Mouse (Mus musculus) G1E (cell line): Measurements from ENCODE around the gene Sh3rf1. TPM values are rescaled to one million over a fixed set of nuclear protein-coding genes. Genes with fewer than 3 reads are reported as not detected.

ENCODE experiments used
- ATAC-seq: 2 replicates; pipeline ENCODE4 v1.8.0; 2016; ENCODE audit warnings: mild to moderate bottlenecking; ENCODE audit not compliant: insufficient number of reproducible peaks, poor library complexity, low FRiP score, severe bottlenecking; ENCODE audit errors: extremely low read depth
- DNase-seq: peaks from one replicate; pipeline ENCODE4 v3.0.0; 2012; ENCODE audit warnings: low spot score
- H3K27me3 ChIP-seq: 2 replicates; pipeline ENCODE4 v1.6.1; 2012; ENCODE audit warnings: mild to moderate bottlenecking, low read length, inconsistent platforms; ENCODE audit not compliant: insufficient read depth
- H3K36me3 ChIP-seq: replicated peaks from 2 replicates; pipeline ENCODE3; 2012; ENCODE audit warnings: mild to moderate bottlenecking, inconsistent platforms
- H3K4me1 ChIP-seq: 2 replicates; pipeline ENCODE4 v1.6.1; 2012; ENCODE audit warnings: low read depth, low read length, inconsistent platforms, mixed read lengths; ENCODE audit not compliant: insufficient read depth
- H3K4me3 ChIP-seq: 2 replicates; pipeline ENCODE4 v1.5.1; 2012; ENCODE audit warnings: low read depth, mild to moderate bottlenecking, inconsistent platforms, low read length, moderate library complexity, mixed read lengths
- H3K9me3 ChIP-seq: replicated peaks from 2 replicates; pipeline ENCODE4 v1.6.1; 2012; ENCODE audit warnings: inconsistent platforms
- CTCF ChIP-seq: IDR thresholded peaks from 2 replicates; pipeline ENCODE4 v1.5.1; 2012; ENCODE audit warnings: low read depth, low read length, inconsistent platforms, mixed read lengths
- GATA1 ChIP-seq: IDR thresholded peaks from 2 replicates; pipeline ENCODE4 v1.6.1; 2012; ENCODE audit warnings: borderline replicate concordance, low read length, inconsistent platforms, mixed read lengths
- GATA2 ChIP-seq: IDR thresholded peaks from 2 replicates; pipeline ENCODE4 v1.6.1; 2012; ENCODE audit warnings: low read depth, low read length, inconsistent platforms, borderline replicate concordance
- POLR2AphosphoS5 ChIP-seq: IDR thresholded peaks from 2 replicates; pipeline ENCODE4 v1.6.1; 2012; ENCODE audit warnings: low read depth, low read length, inconsistent platforms; ENCODE audit not compliant: insufficient replicate concordance
- TAL1 ChIP-seq: conservative IDR thresholded peaks from 2 replicates; pipeline ENCODE4 v1.6.1; 2012; ENCODE audit warnings: low read depth, low read length, inconsistent platforms, mixed read lengths
- polyA plus RNA-seq: library from polyadenylated mRNA; stranded (reverse); fragments of >175 nt; gene quantifications from 2 replicates; pipeline ENCODE4 v1.2.3, GENCODE M21; 2012
- total RNA-seq, 2 experiments: library from RNA; stranded (forward) in 1 of 2; stranded (reverse) in 1 of 2; fragments of 200-1000 nt in 1 of 2; fragments of >200 nt in 1 of 2; fragmentation: Nextera tagmentation in 1 of 2; gene quantifications; 2 replicates each; pipeline ENCODE4 v1.2.3; 2014 to 2017

The Sh3rf1 gene
- total and polyA plus RNA-seq, 3 experiments = 2.3 to 4.0 (median 2.6) TPM

DNA sequence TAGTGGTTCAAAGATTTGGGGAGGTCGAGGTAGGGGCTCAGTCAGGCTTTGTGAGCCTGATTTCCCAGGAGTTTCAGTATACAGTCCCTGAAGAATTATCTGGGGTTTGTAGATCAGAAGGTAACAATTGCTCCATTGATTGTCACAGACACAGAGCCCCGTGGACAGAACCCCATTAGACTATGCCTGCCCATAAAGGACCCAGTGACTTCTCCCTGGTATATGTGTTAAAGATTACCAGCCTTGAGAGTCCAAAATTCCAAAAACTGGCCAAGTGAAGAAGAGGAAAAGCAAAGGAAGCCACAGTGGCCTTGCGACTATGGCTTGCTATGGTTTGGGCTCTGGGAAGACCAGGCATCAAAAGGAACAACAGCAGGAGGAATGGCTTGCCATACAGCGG lies 136.7 kb downstream of the Sh3rf1 start:
- ATAC-seq (no peak), DNase-seq (no peak)
- no peaks in the 10 kb centered on the region for H3K9me3 ChIP-seq
- peaks cover 1% of the 10 kb centered on the region for H3K36me3 ChIP-seq
- H3K27me3 ChIP-seq = no peaks in the 10 kb centered on the region
- no peak for TF ChIP-seq TAL1
- TF ChIP-seq CTCF = no peak
- TF ChIP-seq GATA2 = no peak
- no peak for TF ChIP-seq POLR2AphosphoS5
- no peak for TF ChIP-seq GATA1
- no peak overlapping the region for H3K4me3 ChIP-seq
- no peaks in the 10 kb centered on the region for H3K4me1 ChIP-seq

DNA sequence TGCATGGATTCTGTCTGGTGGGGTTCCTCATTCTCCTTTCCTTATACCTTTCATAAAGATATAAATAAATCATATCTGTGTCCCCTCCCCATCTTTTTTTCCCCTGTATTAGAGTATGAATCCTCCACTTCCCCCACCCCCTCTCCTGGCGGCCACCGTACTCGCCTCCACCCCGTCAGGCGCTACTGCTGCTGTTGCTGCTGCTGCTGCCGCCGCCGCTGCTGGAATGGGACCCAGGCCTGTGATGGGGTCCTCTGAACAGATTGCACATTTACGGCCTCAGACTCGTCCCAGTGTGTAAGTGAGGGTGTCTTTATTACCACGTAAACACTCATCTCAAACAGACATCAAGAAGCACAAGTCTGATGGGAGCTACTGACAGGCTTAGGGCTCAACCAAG lies 137.8 kb downstream of the Sh3rf1 start:
- ATAC-seq (no peak), DNase-seq (no peak)
- TF ChIP-seq POLR2AphosphoS5 = no peak
- no peak for TF ChIP-seq CTCF
- no peak for TF ChIP-seq GATA1
- TF ChIP-seq GATA2 = no peak
- no peak for TF ChIP-seq TAL1
- Histone ChIP-seq H3K36me3 (peaks cover 1% of the 10 kb centered on the region), H3K9me3 (no peaks in the 10 kb centered on the region), H3K4me1 (no peaks in the 10 kb centered on the region), H3K27me3 (no peaks in the 10 kb centered on the region), H3K4me3 (no peak overlapping the region)

DNA sequence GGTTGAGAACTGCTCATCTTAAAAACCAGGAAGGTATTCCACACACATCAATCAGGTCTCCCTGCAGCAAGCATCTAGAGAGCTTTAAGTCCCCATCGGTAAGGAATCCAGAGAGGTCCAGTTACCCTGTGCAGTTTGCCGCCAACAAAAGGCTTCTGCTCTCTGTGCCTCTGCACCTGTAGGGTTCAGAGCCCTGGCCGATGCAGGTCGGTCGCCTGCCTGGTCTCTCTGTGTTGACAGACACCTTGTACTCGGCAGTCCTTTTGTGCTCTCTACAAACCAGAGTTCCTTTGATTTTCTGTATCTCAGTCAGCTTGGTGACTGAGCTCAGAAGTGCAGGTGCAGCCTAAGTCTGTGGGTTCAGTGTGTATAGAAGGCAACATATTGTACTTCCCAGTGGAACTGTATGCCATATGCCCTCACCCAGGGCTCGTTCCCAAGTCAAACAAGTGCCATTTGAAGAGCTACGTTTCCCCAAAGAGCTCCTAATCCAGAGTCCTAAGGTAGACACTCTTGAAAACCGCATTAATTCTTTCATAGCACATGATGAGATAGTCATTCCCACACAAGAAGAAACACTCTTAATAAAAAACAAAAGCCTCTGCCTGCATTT lies 138.7 kb downstream of the Sh3rf1 start:
- Histone ChIP-seq H3K27me3 (no peaks in the 10 kb centered on the region), H3K9me3 (no peaks in the 10 kb centered on the region), H3K4me1 (no peaks in the 10 kb centered on the region), H3K36me3 (peaks cover 5% of the 10 kb centered on the region), H3K4me3 (no peak overlapping the region)
- ATAC-seq = no peak
- DNase-seq = no peak
- TF ChIP-seq POLR2AphosphoS5 = no peak
- no peak for TF ChIP-seq GATA2
- TF ChIP-seq GATA1 = no peak
- no peak for TF ChIP-seq CTCF
- no peak for TF ChIP-seq TAL1

DNA sequence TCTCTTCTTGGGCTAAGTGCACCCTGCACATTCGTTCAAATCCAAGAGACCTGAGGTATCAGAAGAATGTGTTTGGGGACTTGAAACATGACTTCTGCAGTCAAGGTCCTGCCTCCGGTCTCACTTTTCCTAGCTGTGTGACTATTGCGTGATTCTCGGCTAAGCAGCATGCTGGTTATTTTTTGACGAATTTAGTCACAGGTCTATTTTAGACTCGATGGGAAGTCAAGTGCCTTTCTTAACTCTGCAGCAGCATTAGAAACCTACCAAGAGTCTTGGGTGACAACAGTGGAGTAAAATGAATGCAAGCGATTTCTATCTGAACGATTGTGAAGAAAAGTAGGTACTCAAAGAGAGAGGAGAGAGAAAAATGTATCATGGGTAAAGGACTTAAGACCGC lies 149.6 kb downstream of the Sh3rf1 start:
- Histone ChIP-seq H3K4me3 (no peak overlapping the region), H3K36me3 (peaks cover 3% of the 10 kb centered on the region), H3K27me3 (no peaks in the 10 kb centered on the region), H3K9me3 (no peaks in the 10 kb centered on the region), H3K4me1 (no peaks in the 10 kb centered on the region; the same call in 1 of the 2 replicates)
- TF ChIP-seq TAL1 (no peak), GATA2 (no peak), POLR2AphosphoS5 (no peak), GATA1 (no peak), CTCF (no peak)
- DNase-seq (no peak), ATAC-seq (no peak)

DNA sequence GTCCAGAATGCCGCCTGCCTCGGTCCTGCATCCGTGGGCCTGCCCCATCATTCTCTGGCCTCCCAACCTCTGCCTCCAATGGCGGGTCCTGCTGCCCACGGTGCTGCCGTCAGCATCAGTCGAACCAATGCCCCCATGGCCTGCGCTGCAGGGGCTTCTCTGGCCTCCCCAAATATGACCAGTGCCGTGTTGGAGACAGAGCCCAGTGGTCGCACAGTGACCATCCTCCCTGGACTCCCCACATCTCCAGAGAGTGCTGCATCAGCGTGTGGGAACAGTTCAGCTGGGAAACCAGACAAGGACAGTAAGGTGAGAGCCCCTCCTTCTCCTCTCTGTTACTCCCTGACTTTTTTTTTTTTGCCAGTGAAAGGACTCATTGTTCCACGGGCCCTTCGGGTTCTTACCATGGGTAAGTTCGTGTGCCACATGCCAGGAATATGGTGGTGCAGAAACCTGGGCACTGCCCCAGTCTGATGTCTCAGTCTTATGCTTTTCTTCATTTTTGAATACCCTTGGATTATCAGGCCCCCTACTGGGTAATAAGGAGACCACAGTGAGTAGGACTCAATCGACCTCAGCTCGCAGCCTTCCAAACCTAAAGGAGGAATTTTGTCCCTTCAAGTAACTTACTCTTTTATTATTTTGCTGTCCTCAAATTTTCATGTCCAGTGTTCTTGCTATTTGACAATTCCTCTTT lies 150.5 kb downstream of the Sh3rf1 start:
- TF ChIP-seq POLR2AphosphoS5 = no peak
- no peak for TF ChIP-seq GATA1
- no peak for TF ChIP-seq CTCF
- no peak for TF ChIP-seq GATA2
- TF ChIP-seq TAL1 = no peak
- H3K4me3 ChIP-seq = no peak overlapping the region
- ATAC-seq (no peak), DNase-seq (no peak)
- no peaks in the 10 kb centered on the region for H3K9me3 ChIP-seq
- H3K4me1 ChIP-seq = peaks cover 2% of the 10 kb centered on the region; the same call in 1 of the 2 replicates
- no peaks in the 10 kb centered on the region for H3K27me3 ChIP-seq
- H3K36me3 ChIP-seq = peaks cover 3% of the 10 kb centered on the region

DNA sequence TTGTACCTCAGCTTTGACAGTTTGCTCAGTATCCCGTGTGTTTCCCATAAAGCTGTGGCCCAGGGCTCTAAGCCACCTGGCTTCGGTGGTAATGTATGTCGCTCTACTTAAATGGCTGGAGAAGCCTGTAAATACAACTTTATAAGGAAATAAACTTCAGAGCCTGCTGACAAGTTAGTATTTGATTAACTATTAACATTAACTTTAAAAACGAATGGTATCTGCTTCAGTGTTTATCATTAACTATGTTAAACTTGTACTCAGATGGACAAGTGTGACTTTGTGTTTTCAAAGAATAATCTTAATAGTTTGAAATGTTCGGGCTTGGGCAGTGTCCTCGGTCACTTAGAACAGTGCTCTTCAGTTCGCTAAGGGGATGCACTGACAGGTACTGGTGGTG lies 151.5 kb downstream of the Sh3rf1 start:
- Histone ChIP-seq H3K9me3 (no peaks in the 10 kb centered on the region), H3K27me3 (no peaks in the 10 kb centered on the region), H3K4me3 (no peak overlapping the region), H3K36me3 (peaks cover 3% of the 10 kb centered on the region), H3K4me1 (peaks cover 2% of the 10 kb centered on the region; the same call in 1 of the 2 replicates)
- ATAC-seq = no peak
- no peak for DNase-seq
- TF ChIP-seq GATA1 (no peak), CTCF (no peak), TAL1 (no peak), POLR2AphosphoS5 (no peak), GATA2 (no peak)
